Mouse (Mus musculus) neural tube, embryonic 14.5 days (tissue): ENCODE results near the gene Scn5a. TPM values are rescaled to one million over a fixed set of nuclear protein-coding genes. Genes with fewer than 3 reads are reported as not detected.

ENCODE experiments used
- ATAC-seq: fragments of 200-750 bp; cut with Nextera tagmentation; 2 replicates; pipeline ENCODE4 v1.8.0; 2017; ENCODE audit warnings: low read depth, mild to moderate bottlenecking, moderate TSS enrichment, moderate library complexity
- H3K27ac ChIP-seq: fragments of 300-500 bp; sonication (generic); 2 replicates; pipeline ENCODE4 v1.5.1; 2014; ENCODE audit warnings: low read depth, mild to moderate bottlenecking, control low read depth, low read length, moderate library complexity, mixed read lengths
- H3K27me3 ChIP-seq: fragments of 300-500 bp; sonication (generic); 2 replicates; pipeline ENCODE4 v1.6.1; 2014; ENCODE audit warnings: low read length; ENCODE audit not compliant: control insufficient read depth, insufficient read depth
- H3K36me3 ChIP-seq: fragments of 300-500 bp; sonication (generic); 2 replicates; pipeline ENCODE4 v1.6.1; 2014; ENCODE audit warnings: low read length, mixed read lengths; ENCODE audit not compliant: control insufficient read depth, insufficient read depth
- H3K4me1 ChIP-seq: fragments of 300-500 bp; sonication (generic); 2 replicates; pipeline ENCODE4 v1.6.1; 2014; ENCODE audit warnings: low read length; ENCODE audit not compliant: control insufficient read depth, insufficient read depth
- H3K4me2 ChIP-seq: fragments of 300-500 bp; sonication (generic); 2 replicates; pipeline ENCODE4 v1.6.1; 2014; ENCODE audit warnings: mild to moderate bottlenecking, low read depth, low read length, control low read depth
- H3K4me3 ChIP-seq: fragments of 300-500 bp; sonication (generic); 2 replicates; pipeline ENCODE4 v1.5.1; 2014; ENCODE audit warnings: low read depth, low read length, control low read depth, mixed read lengths
- H3K9ac ChIP-seq: fragments of 300-500 bp; sonication (generic); replicated peaks from 2 replicates; pipeline ENCODE4 v1.6.1; 2014; ENCODE audit warnings: low read depth, mild to moderate bottlenecking, control low read depth, low read length, mixed read lengths
- H3K9me3 ChIP-seq: fragments of 300-500 bp; sonication (generic); 2 replicates; pipeline ENCODE4 v1.6.1; 2016; ENCODE audit warnings: low read length; ENCODE audit not compliant: control insufficient read depth
- WGBS: fragments of 180-500 bp; shearing (Covaris S2); extraction: QIAGEN DNeasy Blood & Tissue Kit; methylation state at CpG from one replicate; pipeline ENCODE4 v1.1.7; 2014; 5-methylcytosine and 5-hydroxymethylcytosine counted together
- polyA plus RNA-seq: library from polyadenylated mRNA; unstranded; fragments of >200 nt; fragmentation: Nextera tagmentation; extraction: Ambion mirVana; gene quantifications from 2 replicates; pipeline ENCODE4 v1.2.1, GENCODE M21; 2014

Gene Scn5a
- polyA plus RNA-seq, 1 experiment from 2014 or later = 0.27 TPM

DNA sequence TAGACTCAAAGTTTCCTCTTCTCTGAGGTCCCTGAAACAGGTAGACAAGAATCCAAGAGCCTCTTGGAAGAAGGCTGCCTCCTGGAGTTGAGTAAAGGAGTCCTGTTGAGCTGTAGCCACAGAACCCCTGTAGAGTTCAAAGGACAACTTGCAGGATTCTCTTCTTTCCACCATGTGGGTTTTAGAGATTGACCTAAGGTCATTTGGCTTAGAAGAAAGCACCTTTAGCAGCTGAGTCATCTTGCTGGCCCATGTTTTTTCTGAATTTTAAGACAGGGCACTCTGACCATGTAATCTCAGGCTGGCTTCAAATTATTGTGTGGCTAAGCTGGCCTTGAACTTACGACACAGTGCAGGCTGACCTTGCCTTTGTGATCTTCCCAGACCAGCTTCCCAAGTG is 105.8 kb downstream of the Scn5a start:
- Histone ChIP-seq H3K4me3 (no peak overlapping the region), H3K36me3 (no peaks in the 10 kb centered on the region), H3K4me2 (no peak overlapping the region), H3K9ac (no peak overlapping the region), H3K9me3 (no peaks in the 10 kb centered on the region), H3K4me1 (peaks cover 4% of the 10 kb centered on the region; the same call in 1 of the 2 replicates), H3K27me3 (no peaks in the 10 kb centered on the region), H3K27ac (no peak overlapping the region)
- WGBS = 79% methylated on average over 1 of the region's 1 CpGs
- no peak for ATAC-seq

DNA sequence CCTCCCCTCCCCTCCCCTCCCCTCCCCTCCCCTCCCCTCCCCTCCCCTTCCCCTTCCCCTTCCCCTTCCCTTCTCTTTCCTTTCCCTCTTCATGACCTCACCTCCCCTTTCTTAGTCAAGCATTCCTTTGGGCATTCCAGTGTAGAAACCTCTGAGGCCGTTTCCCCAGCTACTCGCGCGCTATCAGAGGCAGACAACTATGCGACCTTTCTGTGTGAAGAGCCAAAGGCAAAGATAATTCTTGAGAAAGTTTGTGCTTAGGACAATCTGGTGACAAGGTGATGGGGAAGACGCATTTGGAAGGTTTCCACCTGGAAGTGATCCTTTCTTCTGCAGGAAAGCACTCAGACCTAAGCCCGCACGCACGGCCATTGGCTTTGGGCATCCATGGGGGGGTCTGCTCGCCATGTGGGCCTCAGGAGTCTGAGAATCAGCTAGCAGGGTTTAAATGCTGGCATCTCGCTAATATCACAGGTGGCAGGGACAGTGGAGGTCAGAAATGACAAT is 106.4 kb downstream of the Scn5a start:
- WGBS = 75% methylated on average over 11 of the region's 11 CpGs
- no peak overlapping the region for H3K27ac ChIP-seq
- H3K4me2 ChIP-seq = no peak overlapping the region
- no peak overlapping the region for H3K4me3 ChIP-seq
- no peak overlapping the region for H3K9ac ChIP-seq
- no peaks in the 10 kb centered on the region for H3K9me3 ChIP-seq
- ATAC-seq = no peak
- H3K27me3 ChIP-seq = no peaks in the 10 kb centered on the region
- H3K36me3 ChIP-seq = no peaks in the 10 kb centered on the region
- no peaks in the 10 kb centered on the region for H3K4me1 ChIP-seq

DNA sequence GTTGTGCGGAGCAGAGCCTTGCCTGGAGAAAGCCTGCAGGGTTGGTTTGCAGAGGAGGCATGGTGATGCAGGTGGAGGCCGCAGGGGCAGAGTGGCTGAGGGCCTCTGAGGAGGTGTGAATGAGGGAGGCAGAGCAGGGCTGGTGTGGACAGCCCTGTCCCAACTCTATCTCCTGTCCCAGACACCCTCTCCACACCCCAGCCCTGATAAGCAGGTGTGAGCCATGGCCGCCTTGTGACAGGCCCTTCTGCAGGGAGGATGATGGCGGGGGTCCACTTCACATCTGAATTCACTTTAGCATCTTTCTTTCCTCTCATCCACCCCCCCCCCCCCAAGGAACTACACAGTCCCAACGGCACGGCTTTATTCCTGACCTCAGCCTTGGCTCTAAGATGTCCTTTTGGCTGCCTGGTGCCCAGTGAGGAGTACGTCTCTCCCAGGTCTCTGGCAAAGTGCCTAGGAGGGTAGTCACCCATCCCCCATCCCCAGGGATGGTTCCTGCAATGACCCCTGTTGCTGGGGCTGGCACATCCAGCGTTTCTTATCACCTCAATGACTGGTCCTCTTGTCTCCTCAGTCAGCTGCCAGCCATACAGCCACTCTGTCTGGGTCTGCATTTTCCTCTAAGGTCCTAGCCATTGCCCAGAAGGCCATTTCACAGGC is 109.0 kb downstream of the Scn5a start:
- Histone ChIP-seq H3K4me3 (no peak overlapping the region), H3K36me3 (peaks cover 7% of the 10 kb centered on the region), H3K27ac (no peak overlapping the region), H3K9ac (no peak overlapping the region), H3K4me1 (no peaks in the 10 kb centered on the region), H3K4me2 (no peak overlapping the region), H3K27me3 (no peaks in the 10 kb centered on the region), H3K9me3 (no peaks in the 10 kb centered on the region)
- 72% methylated on average over 8 of the region's 8 CpGs for WGBS
- ATAC-seq = no peak

DNA sequence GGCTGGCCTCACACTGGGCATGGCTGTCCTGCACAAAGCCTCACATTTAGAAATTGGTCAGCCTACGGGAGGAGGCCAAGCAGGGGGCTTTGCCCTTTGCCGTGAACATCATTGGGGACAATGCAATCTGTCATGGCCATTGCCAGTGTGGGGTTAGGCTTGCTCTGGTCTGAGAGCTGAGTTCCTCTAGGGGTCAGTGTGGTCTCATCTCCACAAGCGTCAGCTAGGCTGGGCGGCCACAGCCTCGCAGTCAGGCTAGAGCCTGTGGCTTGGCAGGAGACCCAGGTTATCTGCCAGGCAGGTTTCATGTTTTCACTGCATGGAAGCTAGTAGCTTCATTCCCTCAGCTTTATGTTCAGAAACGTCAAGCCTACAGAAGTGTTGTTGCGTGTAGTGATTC is 113.2 kb downstream of the Scn5a start:
- H3K4me3 ChIP-seq = no peak overlapping the region
- H3K27ac ChIP-seq = no peak overlapping the region
- no peaks in the 10 kb centered on the region for H3K27me3 ChIP-seq
- H3K9me3 ChIP-seq = no peaks in the 10 kb centered on the region
- H3K4me1 ChIP-seq = no peaks in the 10 kb centered on the region
- ATAC-seq = peak; percentile 75; the same call in 1 of the 2 replicates
- H3K9ac ChIP-seq = no peak overlapping the region
- H3K4me2 ChIP-seq = no peak overlapping the region
- peaks cover 20% of the 10 kb centered on the region for H3K36me3 ChIP-seq
- 61% methylated on average over 7 of the region's 7 CpGs for WGBS

DNA sequence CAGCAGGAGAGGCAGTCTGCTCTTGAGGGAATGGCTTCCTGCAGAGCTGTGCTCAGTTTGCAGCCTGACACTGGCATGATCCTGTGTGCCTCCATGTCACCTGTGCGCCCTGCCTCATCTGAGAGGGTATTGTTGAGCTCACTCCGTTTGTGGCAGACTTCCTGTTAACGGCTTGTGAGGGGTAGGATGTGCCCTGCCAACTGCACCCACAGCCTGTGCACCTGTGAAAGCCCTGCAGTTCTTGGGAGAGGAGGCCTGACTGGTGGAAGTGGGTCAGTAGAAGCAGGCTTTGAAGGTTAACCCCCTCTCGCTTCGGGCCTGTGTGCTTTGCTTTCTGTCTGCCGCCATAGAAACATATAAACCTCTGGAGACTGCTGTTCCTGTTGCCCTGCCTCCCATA is 113.8 kb downstream of the Scn5a start:
- Histone ChIP-seq H3K9me3 (no peaks in the 10 kb centered on the region), H3K27ac (no peak overlapping the region), H3K9ac (no peak overlapping the region), H3K36me3 (peaks cover 20% of the 10 kb centered on the region), H3K4me1 (no peaks in the 10 kb centered on the region), H3K4me2 (no peak overlapping the region), H3K27me3 (no peaks in the 10 kb centered on the region), H3K4me3 (no peak overlapping the region)
- 86% methylated on average over 6 of the region's 6 CpGs for WGBS
- ATAC-seq = no peak

DNA sequence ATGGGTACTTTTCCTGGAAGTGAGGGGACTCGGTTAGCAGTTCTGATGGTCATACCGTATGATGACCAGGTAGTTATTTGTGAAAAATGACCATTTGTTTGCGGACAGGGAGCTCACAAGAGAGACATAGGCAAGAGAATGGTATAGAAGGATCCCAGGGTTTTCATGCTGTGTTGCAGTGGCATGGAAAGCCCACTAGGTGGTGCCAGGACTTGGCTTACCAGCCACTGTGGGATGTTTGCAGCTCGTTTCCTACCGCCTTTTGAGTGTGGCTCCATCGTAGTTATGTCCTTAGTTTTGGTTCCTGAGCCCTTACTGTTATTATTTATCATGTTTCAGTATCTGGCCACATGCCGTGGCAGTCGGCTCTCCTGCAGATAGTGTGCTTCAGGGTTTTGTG is 118.4 kb downstream of the Scn5a start:
- no peak overlapping the region for H3K9ac ChIP-seq
- H3K27ac ChIP-seq = no peak overlapping the region
- no peaks in the 10 kb centered on the region for H3K27me3 ChIP-seq
- H3K4me2 ChIP-seq = no peak overlapping the region
- 47% methylated on average over 8 of the region's 8 CpGs for WGBS
- no peaks in the 10 kb centered on the region for H3K9me3 ChIP-seq
- H3K36me3 ChIP-seq = peaks cover 20% of the 10 kb centered on the region; the same call in 1 of the 2 replicates
- no peak overlapping the region for H3K4me3 ChIP-seq
- H3K4me1 ChIP-seq = no peaks in the 10 kb centered on the region
- ATAC-seq = no peak

DNA sequence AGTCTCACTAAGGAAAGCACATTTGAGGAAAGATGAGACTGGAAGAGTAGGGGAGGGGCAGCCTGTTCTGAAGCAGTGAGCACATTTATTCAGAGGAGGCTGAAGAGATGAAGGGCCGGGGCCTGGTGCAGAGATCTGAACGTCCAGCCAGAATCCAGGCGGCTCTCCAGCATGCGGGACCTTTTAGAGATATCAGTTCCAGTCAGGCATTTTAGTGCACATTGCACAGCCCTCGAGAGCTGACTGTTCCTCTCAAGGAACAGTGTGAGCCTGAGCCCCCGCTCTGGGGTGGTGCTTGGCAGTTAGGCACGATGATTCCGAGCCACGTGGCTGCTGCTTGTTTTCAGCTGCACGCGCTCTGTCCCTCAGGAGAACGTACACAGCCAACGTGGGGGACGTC is 121.7 kb downstream of the Scn5a start:
- no peaks in the 10 kb centered on the region for H3K4me1 ChIP-seq
- 92% methylated on average over 14 of the region's 14 CpGs for WGBS
- H3K27me3 ChIP-seq = no peaks in the 10 kb centered on the region
- peaks cover 8% of the 10 kb centered on the region for H3K36me3 ChIP-seq
- H3K4me3 ChIP-seq = no peak overlapping the region
- no peak overlapping the region for H3K9ac ChIP-seq
- ATAC-seq = no peak
- H3K4me2 ChIP-seq = no peak overlapping the region
- H3K9me3 ChIP-seq = no peaks in the 10 kb centered on the region
- no peak overlapping the region for H3K27ac ChIP-seq

DNA sequence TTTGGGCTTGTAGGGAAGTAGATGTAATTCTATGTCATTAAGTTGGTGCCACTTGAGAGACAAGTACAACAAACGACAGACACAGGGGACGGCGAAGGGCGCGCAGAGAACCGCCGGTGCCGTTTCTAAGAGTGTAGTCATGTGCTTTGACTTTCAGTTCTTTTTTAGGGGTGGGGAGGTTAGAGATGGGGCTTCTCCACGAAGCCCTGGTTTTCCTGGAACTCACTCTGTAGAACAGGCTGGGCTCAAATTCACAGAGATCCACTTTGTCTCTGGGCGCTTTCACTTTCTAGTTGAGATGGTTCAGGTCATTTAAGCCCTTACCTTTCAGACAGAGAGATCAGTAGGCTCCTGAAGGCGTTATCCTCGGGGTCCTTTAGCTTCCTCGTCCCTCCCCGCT is 122.8 kb downstream of the Scn5a start:
- Histone ChIP-seq H3K36me3 (peaks cover 18% of the 10 kb centered on the region), H3K4me2 (no peak overlapping the region), H3K4me3 (no peak overlapping the region), H3K9me3 (no peaks in the 10 kb centered on the region), H3K4me1 (no peaks in the 10 kb centered on the region), H3K9ac (no peak overlapping the region), H3K27me3 (no peaks in the 10 kb centered on the region), H3K27ac (no peak overlapping the region)
- WGBS = 90% methylated on average over 14 of the region's 14 CpGs
- ATAC-seq = no peak

DNA sequence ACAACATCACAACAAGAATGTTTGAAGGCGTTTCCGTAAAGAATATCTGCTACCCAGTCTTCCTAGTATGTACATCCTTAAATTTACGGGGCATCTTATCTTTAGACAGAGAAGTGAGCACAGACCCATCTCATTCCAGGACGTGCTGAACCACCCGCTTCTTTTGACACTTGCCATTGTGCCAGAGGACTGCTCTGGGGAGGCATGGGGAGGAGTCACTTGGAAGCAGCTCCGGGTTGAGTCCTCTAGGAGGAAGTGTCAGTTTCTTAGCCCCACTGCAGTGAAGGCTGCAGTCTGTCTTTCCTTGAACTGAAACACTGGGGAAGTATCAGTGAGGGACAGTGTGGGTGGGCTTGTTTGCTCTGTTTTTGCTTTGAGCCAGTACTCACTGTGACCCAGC is 133.1 kb downstream of the Scn5a start:
- WGBS = 45% methylated on average over 6 of the region's 6 CpGs
- peak overlapping the region; percentile 86; the same call in 1 of the 2 replicates for H3K9ac ChIP-seq
- H3K36me3 ChIP-seq = peaks cover 23% of the 10 kb centered on the region
- H3K9me3 ChIP-seq = no peaks in the 10 kb centered on the region
- H3K27me3 ChIP-seq = no peaks in the 10 kb centered on the region
- H3K4me2 ChIP-seq = peak overlapping the region; percentile 90
- ATAC-seq = no peak
- H3K27ac ChIP-seq = no peak overlapping the region
- H3K4me1 ChIP-seq = peaks cover 11% of the 10 kb centered on the region
- peak overlapping the region; percentile 77 for H3K4me3 ChIP-seq
